Mouse (Mus musculus): Measurements from ENCODE around the gene Zc3hc1.
"Not testable (repeated sequence)": the region's sequence is repeated elsewhere in the genome, so short reads cannot be mapped to it uniquely, and the experiment has no call there.

The Zc3hc1 gene

DNA sequence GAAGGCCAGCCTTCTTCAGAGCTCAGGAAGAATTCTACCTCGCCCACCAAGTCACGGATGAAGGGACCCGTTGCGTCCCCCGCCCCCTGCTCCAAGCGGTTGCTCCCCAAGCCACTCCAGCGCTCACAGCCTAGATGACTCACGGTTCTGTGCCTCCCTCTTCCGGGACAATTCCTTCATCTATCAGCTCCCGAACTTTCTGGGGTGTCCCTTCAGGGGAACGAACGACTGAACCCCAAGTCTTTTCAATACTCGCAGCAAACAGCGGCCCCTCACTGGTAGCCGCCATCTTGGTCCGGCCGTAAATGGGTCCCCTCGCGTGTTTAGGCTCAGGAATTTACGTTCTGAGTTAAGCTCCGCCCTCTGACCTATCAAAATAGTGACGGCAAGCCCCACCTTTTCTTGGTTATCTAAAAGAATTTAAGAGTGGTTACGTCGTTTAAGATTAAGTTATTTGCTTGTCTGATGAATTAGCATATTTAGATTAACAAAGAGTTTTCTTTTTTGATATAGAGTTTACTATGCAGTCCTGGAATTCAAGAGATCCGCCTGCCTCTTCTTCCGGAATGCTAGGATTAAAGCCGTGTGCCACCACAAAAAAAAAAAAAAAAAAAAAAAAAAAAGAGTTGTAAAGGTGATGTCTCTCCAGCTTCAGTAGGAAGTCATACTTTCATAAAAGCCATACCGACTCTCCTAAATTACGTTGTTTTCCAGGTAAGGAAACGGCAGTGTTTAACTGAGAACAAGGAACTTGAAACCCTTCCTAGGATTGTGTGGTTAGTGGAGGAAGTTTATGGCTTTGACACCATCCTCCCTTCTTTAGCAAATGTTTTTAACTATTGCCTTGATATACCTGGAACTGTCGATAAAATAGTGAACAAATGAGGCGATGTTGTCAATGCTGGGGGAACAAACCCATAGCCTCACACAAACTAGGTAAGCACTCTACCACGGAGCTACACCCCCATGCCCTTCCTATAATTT lies at the start of gene Zc3hc1:
Gene Zc3hc1 (minus strand): TSS at position 315 of the 984 bp plus-strand sequence.
- DNase-seq (ENCODE audit: low read depth, low spot score): peak; percentile 57

DNA sequence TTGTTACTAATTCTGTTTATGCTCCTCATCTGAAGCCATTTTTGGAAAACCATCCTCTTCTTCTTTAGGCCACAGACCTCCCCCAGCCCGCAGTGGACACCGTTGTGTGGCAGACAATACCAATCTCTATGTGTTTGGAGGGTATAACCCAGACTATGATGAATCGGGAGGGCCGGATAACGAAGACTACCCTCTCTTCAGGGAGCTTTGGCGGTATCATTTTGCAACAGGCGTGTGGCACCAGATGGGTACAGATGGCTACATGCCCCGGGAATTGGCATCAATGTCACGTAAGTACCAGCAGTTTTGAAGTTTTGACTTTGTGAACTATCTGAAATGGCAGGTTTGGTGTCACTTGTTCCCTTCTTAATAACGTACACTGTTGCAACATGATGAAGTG lies 48.7 kb upstream of the Zc3hc1 start:
- no peak for DNase-seq (ENCODE audit: low read depth, low spot score)

DNA sequence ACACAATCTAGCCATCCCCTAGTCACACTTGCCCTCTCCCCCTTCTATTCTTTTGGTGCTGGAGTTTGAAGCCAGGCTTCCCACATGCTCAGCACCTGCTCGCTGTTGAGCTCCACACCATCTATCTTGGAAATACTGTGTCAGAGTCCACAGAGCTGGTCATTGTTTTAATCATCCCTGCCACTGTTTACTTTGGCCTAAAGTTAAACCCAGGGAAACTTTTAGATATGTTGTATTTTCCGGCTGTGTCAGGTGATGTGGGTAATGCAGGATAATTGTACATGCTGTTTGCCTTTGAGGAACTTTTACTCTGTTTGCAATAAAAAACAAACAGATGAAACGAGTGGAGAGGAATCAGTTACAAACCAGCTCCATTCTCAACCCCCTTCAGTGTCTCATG lies 46.2 kb upstream of the Zc3hc1 start:
- DNase-seq (ENCODE audit: low read depth, low spot score): no peak

DNA sequence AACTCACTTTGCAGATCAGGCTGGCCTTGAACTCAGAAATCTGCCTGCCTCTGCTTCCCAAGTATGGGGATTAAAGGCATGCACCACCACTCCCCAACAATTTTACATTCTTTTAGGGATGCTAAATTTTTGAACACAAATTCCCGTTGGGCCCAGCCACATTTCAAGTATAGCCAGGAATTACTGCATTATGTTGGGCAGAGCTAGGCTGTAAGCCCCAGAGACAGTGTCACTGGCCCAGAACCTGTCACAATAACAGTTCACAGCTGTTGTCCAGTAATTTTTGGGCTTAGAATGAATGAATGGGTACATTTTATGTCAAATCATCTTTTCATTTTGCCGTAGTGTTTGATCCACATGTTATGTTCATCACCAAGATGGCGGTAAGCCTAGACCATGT lies 45.6 kb upstream of the Zc3hc1 start:
- DNase-seq (ENCODE audit: low read depth, low spot score): no peak

DNA sequence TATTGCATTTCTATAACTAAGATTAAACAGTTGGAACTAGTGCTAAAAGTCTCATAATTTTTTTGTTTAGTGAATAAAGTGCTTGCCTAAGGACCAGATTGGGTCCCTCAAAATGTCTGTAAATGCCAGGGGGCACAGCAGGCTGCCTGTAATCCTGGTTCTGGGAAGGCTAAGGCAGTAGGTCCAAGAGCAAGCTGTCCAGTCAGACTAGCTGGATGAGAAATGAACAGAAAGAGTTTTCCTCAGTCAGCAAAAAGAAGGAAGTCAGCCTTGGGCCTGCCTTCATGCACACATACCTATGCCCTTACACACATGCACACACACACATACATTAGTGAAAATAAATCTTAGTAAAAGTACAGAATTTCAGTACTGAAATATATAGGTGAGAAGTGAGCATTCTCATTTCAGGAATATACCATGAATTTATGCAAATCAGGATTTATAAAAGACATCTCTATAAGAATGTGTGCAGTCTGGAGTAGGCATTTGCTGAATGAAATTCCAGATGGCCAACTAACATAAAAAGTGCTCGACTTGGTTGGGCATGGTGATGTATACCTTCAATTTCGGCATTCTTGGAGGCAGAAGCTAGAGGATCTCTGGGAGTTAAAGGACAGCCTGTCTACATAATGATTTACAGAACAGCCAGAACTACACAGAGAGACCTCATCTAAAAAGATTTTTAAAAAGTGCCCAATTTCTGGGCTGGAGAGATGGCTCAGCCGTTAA lies 41.8 kb upstream of the Zc3hc1 start:
- DNase-seq (ENCODE audit: low read depth, low spot score): no peak

DNA sequence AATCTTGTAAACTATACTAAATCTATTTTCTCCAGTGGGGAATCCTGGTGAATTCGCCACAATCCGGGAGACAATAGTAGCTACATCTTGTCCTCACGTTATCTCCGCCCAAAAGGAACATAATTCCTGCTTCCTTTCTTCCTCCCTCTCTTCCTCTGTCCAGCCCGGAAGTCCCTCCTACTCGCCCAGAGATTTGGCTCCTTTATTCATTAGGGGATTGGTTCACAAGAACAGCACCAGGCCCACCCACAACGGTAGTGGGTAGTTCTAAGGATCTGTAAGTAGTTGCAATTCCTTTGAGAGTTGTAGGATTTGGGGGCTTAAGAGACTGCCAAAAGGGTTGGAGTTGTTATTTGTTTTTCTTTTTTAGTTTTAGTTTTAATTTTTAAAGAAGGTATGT lies 26.0 kb upstream of the Zc3hc1 start:
- no peak for DNase-seq (ENCODE audit: low read depth, low spot score)

DNA sequence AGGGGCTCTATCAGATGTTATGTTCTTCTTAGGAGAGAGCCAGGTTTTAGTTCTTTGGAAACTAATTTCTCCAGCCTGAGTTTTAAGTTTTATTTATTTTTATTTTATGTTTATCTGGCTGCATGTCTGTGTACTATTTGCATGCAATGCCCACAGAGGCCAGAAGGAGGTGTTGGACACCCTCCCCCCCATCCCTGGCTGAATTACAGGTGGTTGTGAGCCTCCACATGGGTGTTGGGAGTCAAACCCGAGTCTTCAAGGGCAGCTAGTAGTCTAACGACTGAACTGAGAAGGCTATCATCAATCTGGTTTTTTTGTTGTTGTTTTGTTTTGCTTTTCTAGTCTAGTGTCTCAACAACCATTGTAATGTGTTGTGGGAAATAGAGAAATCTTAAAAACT lies 25.3 kb upstream of the Zc3hc1 start:
- DNase-seq (ENCODE audit: low read depth, low spot score): no peak

DNA sequence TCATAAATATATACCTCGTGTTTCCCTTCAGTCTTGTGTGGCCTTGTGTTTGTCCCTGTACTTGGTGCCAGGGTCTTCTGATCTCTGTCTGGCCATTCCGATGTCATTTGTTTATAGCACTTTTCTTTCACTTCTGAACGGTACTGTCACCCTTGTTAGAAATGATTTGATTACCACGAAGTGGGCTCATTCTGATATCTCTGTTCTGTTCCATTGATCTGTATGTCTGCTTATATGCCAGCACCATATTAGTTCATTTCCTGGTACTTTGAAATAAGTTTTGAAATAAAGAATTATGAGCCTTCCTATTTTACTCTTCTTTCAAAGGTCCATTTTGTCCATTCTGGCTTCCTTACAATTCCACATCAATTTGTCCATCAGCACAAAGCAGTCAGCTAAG lies 20.5 kb upstream of the Zc3hc1 start:
- DNase-seq (ENCODE audit: low read depth, low spot score): no peak

DNA sequence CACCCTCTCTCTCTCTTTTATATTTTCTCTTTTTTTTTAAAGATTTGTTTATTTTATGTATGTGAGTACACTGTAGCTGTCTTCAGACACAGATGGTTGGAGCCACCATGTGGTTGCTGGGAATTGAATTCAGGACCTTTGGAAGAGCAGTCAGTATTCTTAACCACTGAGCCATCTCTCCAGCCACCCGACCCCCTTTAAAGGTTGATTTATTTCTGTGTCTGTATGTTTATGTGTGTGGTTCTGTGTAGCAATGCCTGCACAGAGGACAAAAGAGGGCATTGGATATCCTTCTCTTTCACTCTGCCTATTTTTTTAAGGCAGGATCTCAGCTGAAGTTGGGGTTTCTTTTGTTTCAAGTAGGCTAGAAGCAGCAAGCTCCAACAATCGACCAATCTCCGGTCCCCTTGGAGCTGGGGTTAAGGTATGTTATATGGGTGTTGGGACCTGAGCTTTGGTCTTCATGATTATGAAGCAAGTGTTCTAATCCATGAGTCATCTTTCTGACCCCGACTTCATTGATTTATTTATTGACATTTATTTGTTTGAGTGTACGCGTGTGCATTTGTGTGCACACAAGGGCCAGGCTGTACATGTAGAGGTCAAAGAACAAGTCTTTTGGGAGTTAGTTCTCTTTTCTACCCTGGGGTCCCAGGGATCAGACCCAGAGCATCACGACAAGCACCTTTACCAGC lies 18.7 kb upstream of the Zc3hc1 start:
- no peak for DNase-seq (ENCODE audit: low read depth, low spot score)

DNA sequence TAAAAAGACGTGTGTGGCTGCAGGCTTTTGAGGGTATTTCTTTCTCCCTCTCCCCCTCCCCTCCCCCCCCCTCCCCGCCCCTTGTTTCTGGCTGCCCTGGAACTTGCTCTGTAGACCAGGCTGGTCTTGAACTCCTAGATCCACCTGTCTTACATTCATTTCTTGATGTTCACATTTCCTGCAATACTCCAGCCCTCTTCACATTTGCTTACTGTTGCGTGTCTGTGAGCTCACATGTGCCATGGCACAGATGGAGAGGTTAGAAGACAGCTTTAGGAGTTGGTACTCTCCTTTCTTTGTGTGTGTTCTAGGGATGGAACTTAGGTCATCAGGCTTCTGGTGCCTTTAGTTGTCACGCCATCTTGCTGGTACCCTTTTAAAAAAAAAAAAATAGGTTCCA lies 17.4 kb upstream of the Zc3hc1 start:
- no peak for DNase-seq (ENCODE audit: low read depth, low spot score)

DNA sequence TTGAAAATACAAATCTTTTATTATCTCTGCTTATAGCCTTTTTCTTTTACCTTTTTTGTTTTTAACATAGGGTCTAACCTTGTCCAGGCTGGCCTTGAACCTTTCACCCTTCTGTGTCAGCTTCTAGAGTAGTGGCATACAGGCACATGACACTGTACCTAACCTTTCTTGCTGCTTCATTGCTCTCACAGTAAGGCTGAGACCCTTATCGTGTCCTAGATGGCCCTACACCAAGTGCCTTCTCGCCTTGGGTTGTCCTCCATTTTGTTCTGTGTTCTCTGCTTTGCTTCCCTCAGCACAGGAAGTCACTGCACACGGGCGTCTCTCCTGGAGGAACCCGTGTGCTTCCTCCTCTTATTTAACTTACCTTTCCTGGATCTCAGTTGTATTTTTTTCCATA lies 13.8 kb upstream of the Zc3hc1 start:
- DNase-seq (ENCODE audit: low read depth, low spot score): no peak

DNA sequence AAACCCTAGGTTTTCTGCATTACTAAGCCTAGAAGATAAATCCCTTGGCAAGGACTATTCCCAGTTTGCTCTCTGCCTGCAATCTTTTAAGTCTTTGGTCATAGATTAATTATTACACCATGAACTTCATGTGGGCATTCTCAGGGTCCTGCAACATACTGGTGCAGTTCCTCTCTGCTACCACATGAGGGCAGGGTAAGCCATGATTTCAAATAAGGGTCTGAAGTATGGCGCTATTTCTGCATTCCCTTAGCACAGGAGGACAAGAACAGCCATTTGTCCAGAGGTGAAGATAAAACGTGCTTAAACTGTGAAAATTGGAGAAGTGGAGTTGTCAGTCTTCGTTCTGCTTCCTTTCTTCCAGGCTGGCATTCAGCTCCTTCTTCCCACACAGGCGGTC lies 12.6 kb upstream of the Zc3hc1 start:
- peak; percentile 69 for DNase-seq (ENCODE audit: low read depth, low spot score)

DNA sequence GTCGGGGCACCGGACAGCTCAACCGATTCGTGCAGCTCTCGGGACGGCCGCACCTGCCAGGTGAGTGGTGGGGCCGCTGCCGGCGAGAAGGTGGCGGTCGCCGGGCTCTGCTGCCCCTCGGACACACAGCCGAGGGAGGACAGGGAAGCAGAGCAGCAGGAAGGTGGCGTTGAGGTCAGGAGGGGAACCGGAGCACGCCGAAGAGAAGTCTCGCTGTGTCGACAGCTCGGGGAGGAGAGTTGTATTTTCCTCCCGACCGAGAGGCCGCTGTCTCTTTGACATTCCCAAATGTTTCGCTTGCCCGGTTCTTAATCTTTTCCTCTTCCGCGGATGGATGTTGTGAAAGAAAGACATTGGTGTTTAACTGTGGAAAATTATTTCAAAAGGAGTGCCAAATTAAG lies 11.3 kb upstream of the Zc3hc1 start:
- peak; percentile 13 for DNase-seq (ENCODE audit: low read depth, low spot score)

DNA sequence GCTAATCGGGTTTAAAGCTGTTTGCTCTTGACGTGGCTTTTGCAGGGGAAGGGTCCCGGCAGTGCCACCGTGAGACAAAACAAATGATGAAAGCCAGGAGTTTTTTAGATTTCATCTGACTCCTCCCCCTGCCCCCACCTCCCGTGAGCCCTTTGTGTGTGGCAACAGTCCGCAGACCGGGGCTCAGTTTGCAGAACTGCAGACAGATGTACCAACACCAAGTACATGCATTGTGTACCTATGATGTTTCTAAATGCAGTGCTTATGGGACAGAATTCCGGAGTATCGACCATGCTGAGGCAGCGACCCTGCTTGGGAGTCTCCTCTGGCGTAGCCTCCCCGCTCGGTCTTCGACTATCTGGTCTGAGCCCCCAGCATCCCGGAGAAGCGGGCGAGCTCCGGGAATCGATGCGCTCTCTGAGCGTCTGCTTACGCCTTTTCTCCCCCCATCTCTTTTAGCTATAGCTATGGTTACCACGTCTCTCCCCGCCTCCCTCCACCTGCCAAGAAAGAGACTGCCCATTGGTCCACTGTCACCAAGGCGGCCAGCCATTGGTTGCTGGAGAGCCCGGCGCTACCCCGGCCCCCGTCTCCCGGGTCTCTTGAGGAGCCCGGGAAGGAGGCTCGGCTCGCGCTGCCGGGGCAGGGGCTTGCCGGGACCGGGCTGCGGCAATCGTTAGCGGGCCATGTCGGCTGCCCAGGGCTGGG lies 10.6 kb upstream of the Zc3hc1 start, which contains the start of gene Klhdc10:
Gene Klhdc10 (plus strand): TSS at position 561 of the 708 bp plus-strand sequence.
- DNase-seq (ENCODE audit: low read depth, low spot score): peak; percentile 99

DNA sequence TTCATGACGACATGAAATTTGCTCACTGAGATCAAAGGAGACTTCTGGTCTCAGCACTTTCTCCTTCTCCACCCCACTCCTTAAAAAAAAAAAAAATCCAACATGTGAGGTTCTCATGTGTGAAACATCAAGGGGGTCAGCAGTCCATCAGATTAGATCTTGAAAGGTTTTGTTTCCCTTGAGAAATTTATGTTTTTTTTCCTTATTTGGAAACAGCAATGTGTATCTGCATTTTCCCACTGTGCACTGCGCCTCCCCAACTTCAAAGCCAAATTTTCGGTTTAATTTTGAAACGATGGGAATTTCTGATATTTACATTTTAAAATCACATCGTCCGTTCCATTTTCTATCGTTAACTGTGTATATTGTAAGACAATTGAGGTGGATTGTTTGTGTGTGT lies 9.9 kb upstream of the Zc3hc1 start:
- no peak for DNase-seq (ENCODE audit: low read depth, low spot score)

DNA sequence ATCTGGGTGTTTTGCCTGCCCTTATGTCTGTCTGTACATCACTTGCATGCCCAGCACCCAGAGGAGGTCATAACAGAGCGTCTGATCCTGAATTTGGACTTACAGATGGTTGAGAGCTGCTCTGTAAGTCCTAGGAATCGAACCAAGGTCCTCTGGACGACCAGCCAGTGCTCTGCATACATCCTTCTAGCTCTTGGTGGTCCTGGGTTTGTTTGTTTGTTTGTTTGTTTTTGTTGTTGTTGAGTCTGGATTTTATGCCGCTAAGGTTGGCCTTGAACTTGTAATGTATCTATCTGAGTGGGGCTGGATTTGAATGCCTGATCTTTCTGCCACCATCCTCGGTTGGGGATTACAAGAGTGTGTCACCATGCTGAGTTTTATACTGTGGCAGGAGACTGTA lies 9.3 kb upstream of the Zc3hc1 start:
- DNase-seq (ENCODE audit: low read depth, low spot score): no peak

DNA sequence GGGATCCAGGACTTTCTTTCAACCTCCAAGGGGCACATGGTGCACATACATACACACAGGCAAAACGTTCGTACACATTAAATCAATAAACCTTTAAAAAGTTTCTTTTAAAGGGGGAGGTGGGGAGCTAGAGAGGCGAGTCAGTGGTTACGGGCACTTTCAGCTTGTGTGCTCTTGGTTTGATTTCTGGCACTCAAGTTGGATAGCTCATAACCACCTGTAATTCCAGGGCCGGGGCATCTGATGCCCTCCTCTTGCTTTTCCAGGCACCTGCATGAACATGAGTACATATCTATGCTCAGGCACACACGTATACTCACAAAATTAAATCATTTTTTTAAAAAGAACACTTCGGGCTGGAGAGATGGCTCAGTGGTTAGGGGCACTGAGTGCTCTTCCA lies 1.2 kb upstream of the Zc3hc1 start:
- DNase-seq (ENCODE audit: low read depth, low spot score): no peak

DNA sequence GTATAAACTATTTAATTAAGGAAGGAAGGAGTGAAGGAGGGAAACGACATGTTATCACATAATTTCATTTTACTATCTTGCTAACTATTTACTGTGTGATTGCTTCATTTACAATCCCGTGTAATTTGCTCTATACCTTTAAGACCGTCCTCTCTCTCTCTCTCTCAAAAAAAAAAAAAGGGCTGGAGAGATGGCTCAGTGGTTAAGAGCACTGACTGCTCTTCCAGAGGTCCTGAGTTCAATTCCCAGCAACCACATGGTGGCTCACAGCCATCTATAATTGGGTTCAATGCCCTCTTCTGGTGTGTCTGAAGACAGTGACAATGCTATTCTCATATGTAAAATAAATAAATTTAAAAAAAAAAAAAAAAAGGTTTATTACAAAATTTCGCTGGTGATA lies 557 bp downstream of the Zc3hc1 start:
- not testable (repeated sequence) for DNase-seq (ENCODE audit: low read depth, low spot score)

DNA sequence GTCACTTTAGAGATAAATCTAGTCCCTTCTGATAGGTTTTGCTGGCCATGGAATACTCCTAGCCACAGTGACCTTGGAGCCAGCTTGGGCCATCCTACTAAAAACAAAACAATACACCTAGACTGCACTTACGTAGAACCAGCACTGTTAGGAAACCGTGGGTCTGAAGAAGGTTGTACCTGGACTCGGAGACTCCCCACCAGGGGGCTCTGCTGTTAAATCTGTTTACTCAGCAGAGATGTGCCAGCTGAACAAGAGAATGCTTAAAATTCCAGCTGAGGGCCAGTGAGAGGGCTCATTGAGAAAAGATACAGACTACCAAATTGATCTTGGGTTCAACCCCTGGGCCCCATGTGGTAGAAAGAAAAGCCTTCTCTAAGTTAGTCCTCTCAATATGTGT lies 9.7 kb downstream of the Zc3hc1 start:
- no peak for DNase-seq (ENCODE audit: low read depth, low spot score)

DNA sequence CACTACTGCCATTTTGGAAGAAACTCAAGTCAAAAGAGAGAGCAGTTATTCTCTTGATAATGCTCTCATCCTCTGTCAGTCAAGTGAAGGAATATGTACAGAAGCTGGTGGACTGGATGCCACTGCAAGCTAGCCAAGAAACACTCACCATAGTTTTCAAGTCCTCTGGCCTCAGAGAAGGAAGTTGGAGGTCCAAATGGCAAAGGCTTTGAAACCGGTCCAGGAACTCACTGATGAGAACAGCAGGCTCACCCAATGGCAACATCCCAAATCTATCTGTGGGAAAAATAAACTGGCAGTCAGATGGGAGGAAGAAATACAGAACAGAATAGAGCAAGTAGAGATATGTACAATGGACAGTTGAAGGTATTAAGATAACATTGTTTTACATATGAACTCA lies 15.0 kb downstream of the Zc3hc1 start:
- no peak for DNase-seq (ENCODE audit: low read depth, low spot score)

DNA sequence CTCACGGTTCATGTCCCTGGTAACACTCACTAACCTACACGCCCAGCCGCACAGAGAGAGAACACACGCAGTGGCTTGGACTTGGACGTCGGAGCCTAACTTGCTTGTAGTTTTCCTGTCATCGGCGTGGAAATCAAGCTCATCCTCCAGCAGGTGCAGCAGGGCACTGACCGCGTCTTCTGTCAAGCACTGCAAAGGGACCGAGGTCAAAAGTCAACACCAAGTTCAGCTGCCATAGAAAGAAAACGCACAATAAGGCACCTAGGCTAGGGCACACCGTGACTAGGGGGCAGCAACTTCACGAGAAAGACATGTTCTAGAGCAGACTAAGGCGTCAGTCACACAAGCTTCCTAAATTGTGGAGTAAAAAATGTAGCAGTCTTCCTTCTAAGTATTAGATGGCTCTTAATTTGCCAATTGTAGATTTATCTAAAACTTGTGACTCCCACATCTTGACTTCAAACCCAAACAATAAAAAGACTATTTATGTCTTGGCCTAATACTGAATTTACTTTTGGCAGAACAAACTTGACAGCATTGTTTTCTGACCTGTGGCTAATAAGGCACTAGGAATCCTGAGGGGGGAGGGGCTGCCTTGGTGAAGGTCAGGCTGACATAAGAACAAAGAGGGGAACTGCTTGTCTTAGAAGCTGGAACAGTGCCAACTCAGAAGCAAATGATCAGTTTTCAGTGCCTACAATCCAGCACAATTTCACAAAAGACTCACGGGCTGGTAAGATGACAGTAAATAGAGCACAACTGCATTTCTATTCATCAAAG lies 15.9 kb downstream of the Zc3hc1 start:
- no peak for DNase-seq (ENCODE audit: low read depth, low spot score)

All from retina, postnatal 7 days (tissue).